In the genomic region with DNA sequence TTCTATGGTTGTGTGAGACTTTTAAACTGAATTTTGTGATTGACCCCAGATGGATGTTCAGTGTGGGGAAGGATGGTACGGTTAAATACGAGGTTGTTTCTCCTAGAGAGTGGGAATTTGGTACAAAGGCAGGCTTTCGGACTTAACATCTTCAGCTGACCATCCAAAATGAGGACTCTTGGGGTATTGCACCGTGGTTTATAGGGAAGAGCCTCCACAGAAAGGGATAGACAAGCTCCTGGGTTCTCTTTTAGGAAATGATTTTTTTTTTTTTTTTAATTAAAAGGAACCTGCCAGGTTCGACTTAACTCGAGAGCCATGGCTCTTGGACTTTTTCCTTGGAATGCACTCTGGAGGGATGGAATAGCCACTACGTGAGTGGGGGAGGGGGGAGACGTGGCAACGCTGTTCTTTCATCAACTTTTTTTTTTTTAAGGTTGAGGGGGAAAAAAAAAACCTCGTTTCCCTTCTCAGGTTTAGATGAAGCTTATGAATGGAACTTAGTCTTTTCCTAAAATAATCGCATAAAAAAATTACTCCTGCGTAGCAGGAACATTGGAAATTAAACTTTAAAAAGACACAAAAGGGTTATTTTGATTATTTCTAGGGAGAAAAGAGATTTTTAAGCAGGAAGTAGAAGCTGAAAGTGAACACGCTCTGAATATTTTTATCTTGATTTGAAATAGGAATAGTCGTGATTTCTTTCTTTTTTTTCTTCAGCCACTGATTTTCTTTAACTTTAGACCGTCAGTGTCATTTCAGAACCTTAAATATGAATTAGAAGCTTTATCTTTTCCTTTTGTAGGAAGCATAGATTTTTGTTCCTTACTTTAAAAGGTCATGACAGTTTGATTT, we compare ENCODE assay signal across 8 mouse cellular contexts. TPM values are rescaled to one million over a fixed set of nuclear protein-coding genes. Genes with fewer than 3 reads are reported as not detected.
DNase-seq lines count a peak whose midpoint lies in the region; ATAC-seq and TF ChIP-seq lines count a peak whose summit lies in the region.

No protein-coding gene starts in this region.

- no peaks in the 10 kb centered on the region for H3K27me3 ChIP-seq in CH12.LX (replicated peaks)
- no peaks in the 10 kb centered on the region for H3K27me3 ChIP-seq in forebrain, embryonic 10.5 days (ENCODE audit: poor library complexity, severe bottlenecking)

- peaks cover 35% of the 10 kb centered on the region for H3K79me2 ChIP-seq in CH12.LX (replicated peaks; ENCODE audit: control insufficient read depth, extremely low read depth, insufficient read depth, poor library complexity, severe bottlenecking)

- no peak for TF ChIP-seq POLR2A in CH12.LX (IDR thresholded peaks at IDR 0.05; ENCODE audit: low read depth, low read length)

- no peak for TF ChIP-seq CTCF in CH12.LX (conservative IDR thresholded peaks at IDR 0.05 in 1 of 2, IDR thresholded peaks at IDR 0.05 in 1 of 2; ENCODE audit: low read depth in 2 of 2, low read length in 2 of 2)

- peak overlapping the region; percentile 88 for H3K9ac ChIP-seq in CH12.LX (ENCODE audit: insufficient read depth, low read depth)

- in situ Hi-C loops in CH12.LX (cut with MboI; ENCODE audit: low pct_ligation_motif_present, low pct_unique_long_range_greater_than_20kb, low sequenced_read_pairs): no loop called here

- peaks cover 0 to 10% of the 10 kb centered on the region in 2 experiments for H3K36me3 ChIP-seq in CH12.LX (replicated peaks in 1 of 2; ENCODE audit: control insufficient read depth in 1 of 2, insufficient read depth in 1 of 2, low read length in 1 of 2)
- peaks cover 21% of the 10 kb centered on the region for H3K36me3 ChIP-seq in forebrain, embryonic 10.5 days (replicated peaks)

- dilution Hi-C loops in CH12.LX (cut with MboI; ENCODE audit: extremely low pct_ligation_motif_present, extremely low pct_unique_long_range_greater_than_20kb, low sequenced_read_pairs): no loop called here

- H3K4me1 ChIP-seq in CH12.LX (ENCODE audit: control insufficient read depth in 1 of 2, insufficient read depth in 2 of 2): peaks cover 0 to 34% of the 10 kb centered on the region in 2 experiments; a peak in 2 of 4 replicates
- peaks cover 53% of the 10 kb centered on the region for H3K4me1 ChIP-seq in forebrain, embryonic 10.5 days

- WGBS in forebrain, embryonic 10.5 days: 18% methylated on average over 15 of the region's 15 CpGs

- H3K4me2 ChIP-seq in CH12.LX (ENCODE audit: insufficient read depth, low read depth, poor library complexity, severe bottlenecking): peak overlapping the region; percentile 89

- ATAC-seq in CD4-positive, CD25-positive, alpha-beta regulatory T cell, adult 4 months: no peak

- H3K27ac ChIP-seq in CH12.LX (ENCODE audit: insufficient read depth, low read depth): peak overlapping the region; percentile 72
- H3K27ac ChIP-seq in forebrain, embryonic 10.5 days: peak overlapping the region; percentile 98

- TF ChIP-seq EP300 in CH12.LX (IDR thresholded peaks at IDR 0.05; ENCODE audit: low read length): no peak

- H3K9me3 ChIP-seq in CH12.LX (replicated peaks; ENCODE audit: low read length): no peaks in the 10 kb centered on the region
- no peaks in the 10 kb centered on the region for H3K9me3 ChIP-seq in forebrain, embryonic 10.5 days

- peak overlapping the region; percentile 73 to 86 (median 74) for H3K4me3 ChIP-seq in CH12.LX (replicated peaks in 1 of 3; ENCODE audit: low read depth in 2 of 3, low read length in 2 of 3, poor library complexity in 1 of 3)
- peak overlapping the region; percentile 87 for H3K4me3 ChIP-seq in forebrain, embryonic 10.5 days

- DNase-seq in CD4-positive, CD25-positive, alpha-beta regulatory T cell, adult 2 months (ENCODE audit: low read depth, low spot score): peak; percentile 16
- DNase-seq in CH12.LX (ENCODE audit: extremely low read depth): peak; percentile 52
- no peak for DNase-seq in forebrain, embryonic 10.5 days (ENCODE audit: extremely low spot score, low spot score)
- peak; percentile 17 to 24 for DNase-seq in kidney, adult 8-10 months
- DNase-seq in lung, postnatal 25 days (ENCODE audit: low spot score): peak; percentile 26
- DNase-seq in urinary bladder, postnatal 14 days (ENCODE audit: low spot score): no peak
- DNase-seq in thymus, postnatal 10 days (ENCODE audit: low spot score in 2 of 2): no peak

- TF ChIP-seq RAD21 in CH12.LX (IDR thresholded peaks at IDR 0.05; ENCODE audit: low read depth, low read length): no peak

TF ChIP-seq in CH12.LX, 34 proteins besides CTCF, POLR2A, EP300 and RAD21:
- TF ChIP-seq CHD2 (IDR thresholded peaks at IDR 0.05; ENCODE audit: low read length) (peak; percentile 73), MAX (IDR thresholded peaks at IDR 0.05; ENCODE audit: low read length) (no peak), CHD1 (IDR thresholded peaks at IDR 0.05; ENCODE audit: low read depth, low read length) (no peak; the same call in 1 of the 2 replicates), SIN3A (IDR thresholded peaks at IDR 0.05; ENCODE audit: low read length) (peak; percentile 48; the same call in 1 of the 2 replicates), ZNF384 (IDR thresholded peaks at IDR 0.05; ENCODE audit: low read depth, low read length) (peak; percentile 98)
TF ChIP-seq in CH12.LX: peak in this region for 3.

RNA-seq across cellular contexts. Expression of a gene that starts 1.4 kb away (rescaled TPM):
- 10 to 100 TPM; 53.7 to 54.3 TPM for polyA plus RNA-seq in CD4-positive, CD25-positive, alpha-beta regulatory T cell, adult 4 months (2017; shearing (Covaris generic))
- 52.0 and 87.2 TPM in 2 replicates for total RNA-seq in CH12.LX (2012; rRNA removed)
- total RNA-seq in CH12.LX (2014; rRNA removed): 138 and 141 TPM in 2 replicates
- polyA plus RNA-seq in CH12.LX (2012; ENCODE audit: insufficient read length, low read depth): 38.4 and 39.9 TPM in 2 replicates
- polyA plus RNA-seq in forebrain, embryonic 10.5 days (2016; fragmentation: Nextera tagmentation; extraction: Ambion mirVana): 42.0 and 52.5 TPM in 2 replicates

Comparison
In these comparisons a context has a peak if more than half of its experiments do, and no peak if none do; other contexts are left out.
1. DNase-seq: peak in CD4-positive, CD25-positive, alpha-beta regulatory T cell, adult 2 months (single experiment), CH12.LX (single experiment), kidney, adult 8-10 months (2 of 2) and lung, postnatal 25 days (single experiment); none in forebrain, embryonic 10.5 days (single experiment), urinary bladder, postnatal 14 days (single experiment) and thymus, postnatal 10 days (0 of 2).